Mouse (Mus musculus): ENCODE measurements around the gene Smim1. TPM values are rescaled to one million over a fixed set of nuclear protein-coding genes. Genes with fewer than 3 reads are reported as not detected.

The Smim1 gene
- total RNA-seq, 2 experiments from 2014 or later: 10.3 to 14.1 TPM

GRCm38 (mm10) chr4:154023754-154024601, 2.1 kb downstream of the Smim1 start:
- peak in 1 of 2 experiments; percentile 45 for DNase-seq (ENCODE audit: low spot score in 2 of 2)
- intact Hi-C loops (cut with DNase I): no loop called here

- intact Hi-C loops (cut with DNase I): no loop called here
- DNase-seq (ENCODE audit: low spot score in 2 of 2): peak in 1 of 2 experiments; percentile 31
Measured at GRCm38 (mm10) chr4:154022844-154023243, 3.2 kb downstream of the Smim1 start.

GRCm38 (mm10) chr4:154022407-154022806, 3.6 kb downstream of the Smim1 start:
- peak in 1 of 2 experiments; percentile 32 for DNase-seq (ENCODE audit: low spot score in 2 of 2)
- intact Hi-C loops (cut with DNase I): no loop called here

GRCm38 (mm10) chr4:154021432-154021831, 4.6 kb downstream of the Smim1 start:
- no peak for DNase-seq (ENCODE audit: low spot score in 2 of 2)
- intact Hi-C loops (cut with DNase I): no loop called here

- peak in 1 of 2 experiments; percentile 45 for DNase-seq (ENCODE audit: low spot score in 2 of 2)
- intact Hi-C loops (cut with DNase I): no loop called here
Measured at GRCm38 (mm10) chr4:154019571-154019970, 6.5 kb downstream of the Smim1 start.

- no peak for DNase-seq (ENCODE audit: low spot score in 2 of 2)
- intact Hi-C loops (cut with DNase I): no loop called here
Measured at GRCm38 (mm10) chr4:154015476-154015875, 10.6 kb downstream of the Smim1 start.

GRCm38 (mm10) chr4:154012132-154012882, 13.7 kb downstream of the Smim1 start:
- no peak for DNase-seq (ENCODE audit: low spot score in 2 of 2)
- intact Hi-C loops (cut with DNase I): loop anchor here (5.0 kb wide), 1 partner anchor 55 kb away; the partner anchor contains the start of gene A430005L14Rik

GRCm38 (mm10) chr4:154011646-154012089, 14.4 kb downstream of the Smim1 start, which contains the start of gene Lrrc47:
Gene Lrrc47 (plus strand): TSS chr4:154011731.
- intact Hi-C loops (cut with DNase I): loop anchor here (2.0 to 5.0 kb wide), 2 partner anchors 37 to 54 kb away; partner anchors contain the start of genes A430005L14Rik, Cep104 and Dffb
- DNase-seq (ENCODE audit: low spot score in 2 of 2): peak; percentile 85

GRCm38 (mm10) chr4:154010907-154011645, 15.0 kb downstream of the Smim1 start:
- intact Hi-C loops (cut with DNase I): loop anchor here (2.0 to 5.0 kb wide), 2 partner anchors 36 to 54 kb away; partner anchors contain the start of genes A430005L14Rik, Cep104 and Dffb
- peak in 1 of 2 experiments; percentile 2 for DNase-seq (ENCODE audit: low spot score in 2 of 2)

- intact Hi-C loops (cut with DNase I): no loop called here
- DNase-seq (ENCODE audit: low spot score in 2 of 2): peak in 1 of 2 experiments; percentile 2
Measured at GRCm38 (mm10) chr4:154007759-154008158, 18.3 kb downstream of the Smim1 start.

- intact Hi-C loops (cut with DNase I): no loop called here
Measured at GRCm38 (mm10) chr4:154006264-154006663, 19.8 kb downstream of the Smim1 start.

GRCm38 (mm10) chr4:154005488-154005887, 20.5 kb downstream of the Smim1 start:
- intact Hi-C loops (cut with DNase I): no loop called here
- DNase-seq (ENCODE audit: low spot score in 2 of 2): no peak

More at GRCm38 (mm10) chr4:154006264-154006663, 19.8 kb downstream of the Smim1 start:
- no peak for DNase-seq (ENCODE audit: low spot score in 2 of 2)

- intact Hi-C loops (cut with DNase I): no loop called here
- DNase-seq (ENCODE audit: low spot score in 2 of 2): no peak
Measured at GRCm38 (mm10) chr4:153993505-153993904, 32.5 kb downstream of the Smim1 start.

- no peak for DNase-seq (ENCODE audit: low spot score in 2 of 2)
- intact Hi-C loops (cut with DNase I): no loop called here
Measured at GRCm38 (mm10) chr4:153992715-153993114, 33.3 kb downstream of the Smim1 start.

GRCm38 (mm10) chr4:153980470-153980869, 45.6 kb downstream of the Smim1 start:
- intact Hi-C loops (cut with DNase I): no loop called here
- no peak for DNase-seq (ENCODE audit: low spot score in 2 of 2)

- no peak for DNase-seq (ENCODE audit: low spot score in 2 of 2)
- intact Hi-C loops (cut with DNase I): no loop called here
Measured at GRCm38 (mm10) chr4:153979243-153979642, 46.8 kb downstream of the Smim1 start.

- intact Hi-C loops (cut with DNase I): loop anchor here (2.0 kb wide), 1 partner anchor 35 kb away; the partner anchor contains the start of gene Lrrc47
- no peak for DNase-seq (ENCODE audit: low spot score in 2 of 2)
Measured at GRCm38 (mm10) chr4:153975768-153976167, 50.3 kb downstream of the Smim1 start.

- intact Hi-C loops (cut with DNase I): loop anchor here (2.0 kb wide), 1 partner anchor 36 kb away; the partner anchor contains the start of gene Lrrc47
- DNase-seq (ENCODE audit: low spot score in 2 of 2): no peak
Measured at GRCm38 (mm10) chr4:153975292-153975662, 50.8 kb downstream of the Smim1 start.

Measured in left cerebral cortex, postnatal 36 days (tissue).